Mouse (Mus musculus) splenic B cell, adult 2 months (primary cell): Measurements from ENCODE around the gene Celf5.

Experiments
- DNase-seq: peaks from one replicate; pipeline ENCODE4 v3.0.0-alpha.2; 2011; ENCODE audit warnings: low read depth, low spot score
- H3K27me3 ChIP-seq: 2 replicates; pipeline ENCODE4 v1.6.1; 2012; ENCODE audit warnings: mild to moderate bottlenecking, low read length, moderate library complexity, mixed read lengths; ENCODE audit not compliant: control insufficient read depth, poor library complexity, insufficient read depth, severe bottlenecking
- H3K36me3 ChIP-seq: 2 replicates; pipeline ENCODE4 v1.6.1; 2012; ENCODE audit warnings: mild to moderate bottlenecking, low read length, moderate library complexity, mixed read lengths; ENCODE audit not compliant: control insufficient read depth, poor library complexity, insufficient read depth, severe bottlenecking

Celf5 gene

DNA sequence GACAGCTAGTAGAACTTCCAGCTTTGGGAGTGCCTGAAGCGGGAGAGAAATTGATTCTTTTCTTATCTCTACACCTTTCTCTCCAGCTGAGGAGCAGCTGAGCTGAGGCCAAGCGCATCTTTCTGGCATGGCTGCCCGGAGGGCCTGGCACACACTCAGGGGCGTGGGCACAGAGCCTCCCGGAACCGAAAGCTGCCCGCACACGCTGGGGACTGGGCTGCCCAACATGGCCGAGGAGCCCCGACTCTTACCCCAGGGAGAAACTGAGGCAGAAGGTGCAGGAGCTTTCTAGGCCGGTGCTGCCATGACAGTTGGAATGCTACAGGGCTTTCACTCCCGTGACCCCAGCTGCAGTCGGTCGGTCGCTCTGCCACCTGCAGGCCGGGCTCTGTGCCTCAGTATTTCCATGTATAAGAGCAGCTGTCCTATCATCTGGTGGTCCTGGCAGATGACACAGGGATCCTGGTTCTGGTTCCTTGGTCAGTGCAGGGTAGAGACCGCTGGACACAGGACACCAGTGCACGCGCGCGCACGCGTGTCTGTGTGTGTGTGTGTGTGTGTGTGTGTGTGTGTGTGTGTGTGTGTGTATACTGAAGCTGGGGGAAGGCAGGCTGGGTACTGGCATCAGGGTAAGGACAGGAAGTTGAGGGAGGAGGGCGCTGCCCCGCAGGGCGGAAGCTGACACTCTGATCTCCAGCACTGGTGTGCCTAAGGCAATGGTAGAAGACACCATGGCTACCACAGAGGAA, 48.8 kb downstream of the Celf5 start:
- no peaks in the 10 kb centered on the region for H3K36me3 ChIP-seq
- DNase-seq = peak; percentile 77
- H3K27me3 ChIP-seq = no peaks in the 10 kb centered on the region

DNA sequence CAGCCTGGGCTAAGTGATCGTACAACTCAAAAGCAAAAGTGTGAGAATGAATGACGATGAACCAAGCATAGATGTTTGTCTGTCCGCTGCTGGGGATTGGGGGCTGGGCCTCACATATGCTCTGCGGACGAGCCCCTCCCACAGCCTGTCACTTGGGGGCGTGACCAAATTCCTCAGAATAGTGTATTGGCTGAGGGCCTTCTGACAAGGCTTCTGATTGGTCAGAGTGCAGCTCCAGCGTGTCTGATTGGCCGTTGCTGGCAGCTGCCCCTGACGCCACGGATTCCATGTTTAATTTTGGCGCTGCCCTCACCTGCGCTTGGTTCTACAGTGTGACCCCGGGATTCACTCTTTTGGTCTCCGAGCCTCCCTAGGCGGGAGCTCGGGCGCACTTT, 49.6 kb downstream of the Celf5 start:
- H3K36me3 ChIP-seq = no peaks in the 10 kb centered on the region
- H3K27me3 ChIP-seq = no peaks in the 10 kb centered on the region
- DNase-seq = peak; percentile 97

DNA sequence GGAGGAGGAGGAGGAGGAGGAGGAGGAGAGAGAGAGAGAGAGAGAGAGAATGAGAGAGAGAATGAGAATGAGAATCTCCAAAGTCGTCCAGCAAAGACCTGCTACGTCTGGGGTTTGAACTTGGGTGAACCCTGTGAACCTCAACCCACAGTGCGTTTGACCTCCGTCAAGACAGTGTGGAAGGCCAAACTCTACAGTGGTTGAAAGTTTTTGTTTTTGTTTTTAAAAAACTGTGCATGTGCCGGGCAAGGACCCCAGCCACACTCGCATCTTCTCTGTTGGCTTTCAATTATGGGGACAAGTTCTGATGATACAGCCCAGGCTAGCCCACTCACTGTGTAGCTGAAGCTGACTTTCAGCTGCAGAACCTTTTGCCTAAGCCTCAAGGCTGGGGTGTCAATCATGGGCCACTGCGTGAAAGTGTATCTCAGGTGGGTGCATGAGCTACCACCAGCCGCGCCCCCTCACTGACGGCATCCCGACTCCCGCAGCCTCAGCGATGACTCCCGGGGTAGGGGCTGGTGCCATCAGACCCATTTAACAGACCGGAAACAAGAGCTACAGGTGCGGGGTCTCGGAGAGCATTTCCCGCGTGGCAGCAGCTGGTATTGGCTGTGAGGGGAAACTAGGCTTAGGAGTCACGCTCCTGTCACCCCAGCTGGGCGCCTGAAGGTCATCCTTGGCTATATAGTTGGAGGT, 50.2 kb downstream of the Celf5 start:
- H3K27me3 ChIP-seq = no peaks in the 10 kb centered on the region
- DNase-seq = no peak
- H3K36me3 ChIP-seq = no peaks in the 10 kb centered on the region

DNA sequence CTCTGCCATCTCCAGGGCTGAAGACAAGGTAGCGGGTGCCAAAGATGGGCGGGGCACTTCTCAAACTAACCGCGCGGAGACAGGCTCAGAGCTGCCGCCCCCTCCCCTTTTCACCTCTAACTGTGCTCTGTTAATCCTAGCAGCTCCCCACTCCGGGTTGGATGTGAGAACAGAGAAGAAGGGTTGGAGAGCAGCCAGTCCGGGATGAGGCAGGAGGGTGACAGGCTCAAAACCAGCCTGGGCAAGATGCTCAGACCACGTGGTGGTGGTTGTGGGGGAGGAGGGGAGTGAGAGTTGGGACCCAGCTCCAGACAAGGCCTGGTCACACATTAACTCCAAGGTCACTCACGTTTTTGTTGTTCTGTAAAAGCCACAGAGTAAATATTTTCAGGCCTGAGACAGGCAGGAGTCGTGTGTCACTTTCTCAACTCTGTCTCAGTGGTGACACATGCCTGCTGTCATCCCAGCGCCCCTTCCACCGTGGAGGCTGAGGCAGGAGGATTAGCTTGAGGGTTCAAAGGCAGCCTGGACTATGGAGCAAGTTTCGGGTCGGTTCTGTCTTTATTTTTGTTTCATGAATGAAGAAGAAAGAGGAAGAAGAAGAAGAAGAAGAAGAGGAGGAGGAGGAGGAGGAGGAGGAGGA, 50.9 kb downstream of the Celf5 start:
- H3K27me3 ChIP-seq = peaks cover 1% of the 10 kb centered on the region; the same call in 1 of the 2 replicates
- peak; percentile 31 for DNase-seq
- no peaks in the 10 kb centered on the region for H3K36me3 ChIP-seq

DNA sequence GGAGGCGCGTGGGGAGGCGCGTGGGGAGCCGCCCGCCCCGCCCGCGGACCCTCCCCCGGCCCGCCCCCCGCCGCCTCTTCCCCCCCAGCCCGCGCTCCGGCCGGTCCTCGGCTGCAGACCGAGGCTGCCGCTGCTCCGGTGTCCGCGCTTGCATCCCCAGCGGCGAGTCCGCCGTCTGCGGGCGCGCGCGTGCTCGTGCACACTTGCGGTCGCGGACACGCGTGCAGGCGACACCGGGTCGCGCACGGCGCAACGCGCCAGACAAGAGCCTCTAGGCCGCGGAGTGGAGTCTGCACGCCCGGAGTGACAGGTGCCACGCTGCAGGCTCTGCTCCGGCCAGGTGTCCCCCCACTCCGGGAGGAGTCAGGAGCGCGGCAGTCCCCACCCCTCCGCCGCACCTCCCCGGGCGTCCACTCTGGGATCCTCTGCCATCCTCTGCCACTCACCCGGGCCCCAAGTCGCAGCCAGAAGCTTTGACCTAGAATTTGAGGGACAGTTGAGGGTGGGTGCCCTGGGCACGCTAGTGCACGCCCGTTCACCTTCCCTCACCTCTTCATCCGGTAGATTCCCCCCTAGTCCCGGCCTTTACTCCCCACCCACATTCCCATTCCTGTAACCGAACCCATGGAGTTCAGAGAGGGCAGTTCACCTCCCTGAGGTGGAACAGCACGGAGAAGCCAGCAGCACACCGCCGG, 51.5 kb downstream of the Celf5 start:
- peaks cover 2% of the 10 kb centered on the region; the same call in 1 of the 2 replicates for H3K27me3 ChIP-seq
- peak; percentile 62 for DNase-seq
- no peaks in the 10 kb centered on the region for H3K36me3 ChIP-seq

DNA sequence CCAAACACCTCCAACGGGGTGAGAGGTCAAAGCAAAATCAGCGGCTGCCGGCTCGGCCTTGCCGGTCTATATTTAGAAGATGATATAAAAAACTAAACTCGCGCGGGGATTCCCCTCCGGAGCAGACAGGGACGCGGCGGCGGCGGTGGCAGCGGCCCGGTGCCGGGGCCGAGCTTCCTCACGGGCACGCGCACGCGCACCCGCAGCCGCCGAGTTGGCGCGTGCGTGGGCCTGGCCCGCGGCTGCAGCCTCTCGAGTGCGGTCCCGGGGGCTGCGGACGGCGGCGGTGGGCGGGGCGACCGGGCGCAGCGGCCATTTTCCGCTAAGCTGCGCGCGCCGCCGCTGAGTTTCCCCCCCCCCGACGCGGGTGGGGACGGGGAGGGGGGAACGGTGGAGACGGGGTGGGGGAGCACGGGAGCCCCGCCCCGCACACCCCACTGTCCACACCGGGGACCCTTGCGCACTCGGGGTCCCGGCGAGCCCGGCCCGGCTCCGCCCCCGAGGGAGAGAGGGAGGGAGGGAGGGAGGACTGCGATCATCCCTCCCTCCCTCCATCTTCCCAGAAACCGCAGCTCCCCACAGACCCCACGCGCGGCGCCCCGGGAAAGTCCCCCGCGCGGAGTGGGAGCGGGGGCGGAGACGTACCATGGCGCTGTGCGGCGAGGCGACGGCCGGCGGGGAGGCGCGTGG, 52.2 kb downstream of the Celf5 start:
- H3K36me3 ChIP-seq = no peaks in the 10 kb centered on the region
- H3K27me3 ChIP-seq = peaks cover 2% of the 10 kb centered on the region; the same call in 1 of the 2 replicates
- peak; percentile 83 for DNase-seq

DNA sequence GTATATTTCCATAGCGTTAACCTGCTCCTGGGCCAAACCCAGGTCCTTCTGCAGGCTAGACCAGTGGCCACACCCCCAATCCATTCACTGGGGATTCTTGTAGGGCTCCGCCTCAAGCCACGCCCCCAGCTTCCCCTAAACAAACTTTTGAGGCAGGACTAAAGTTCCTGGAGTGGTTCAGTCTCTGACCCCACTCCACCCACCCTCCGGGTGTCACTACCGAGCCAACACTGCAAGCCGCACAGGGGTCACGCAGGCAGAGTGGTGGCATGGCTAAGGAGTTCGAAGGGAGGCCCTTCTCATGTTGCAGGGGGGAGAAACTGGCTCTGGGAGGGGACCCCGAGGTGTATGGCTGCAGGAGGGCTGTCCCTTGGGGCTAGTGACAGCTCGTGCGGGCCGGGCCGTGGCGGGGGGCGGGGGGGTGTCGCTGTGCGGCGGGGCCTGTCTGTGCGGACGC, 52.9 kb downstream of the Celf5 start:
- peaks cover 2% of the 10 kb centered on the region; the same call in 1 of the 2 replicates for H3K27me3 ChIP-seq
- peak; percentile 88 for DNase-seq
- H3K36me3 ChIP-seq = no peaks in the 10 kb centered on the region

DNA sequence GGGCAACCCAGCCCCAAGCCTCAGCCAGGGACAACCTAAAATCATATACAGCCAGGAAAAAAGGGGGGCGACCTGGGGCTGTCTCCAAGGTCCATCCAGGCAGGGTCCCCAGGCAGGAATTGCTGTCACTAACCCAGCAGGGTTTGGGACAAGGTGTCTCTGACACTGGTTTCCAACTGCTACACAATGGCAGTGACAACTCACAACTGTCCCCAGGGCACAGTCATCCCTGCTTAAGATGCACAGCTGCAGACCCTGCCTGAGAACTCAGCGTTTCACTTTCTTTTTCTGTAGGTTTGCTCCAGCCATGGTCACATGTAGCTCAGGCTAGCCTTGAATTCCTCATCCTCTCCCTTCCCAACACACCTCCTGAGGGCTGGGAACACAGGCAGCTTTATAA, 53.4 kb downstream of the Celf5 start:
- no peak for DNase-seq
- peaks cover 2% of the 10 kb centered on the region; the same call in 1 of the 2 replicates for H3K27me3 ChIP-seq
- no peaks in the 10 kb centered on the region for H3K36me3 ChIP-seq

DNA sequence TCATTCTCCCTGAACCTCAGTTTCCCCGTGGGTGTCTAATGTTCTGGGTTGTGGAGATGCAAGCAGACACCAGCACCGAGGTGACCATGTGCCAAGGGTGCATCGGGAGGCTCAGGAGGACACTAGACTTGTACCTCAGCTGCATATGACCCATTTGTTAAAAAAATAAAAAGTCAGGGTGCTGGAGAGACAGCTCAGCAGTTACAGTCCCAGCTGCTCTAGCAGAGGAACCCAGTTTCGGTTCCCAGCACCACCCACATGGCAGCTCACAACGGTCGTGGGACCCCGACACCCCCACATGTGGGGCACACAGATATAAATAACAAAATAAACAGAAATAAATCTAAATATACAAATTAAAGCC, 54.0 kb downstream of the Celf5 start:
- no peak for DNase-seq
- H3K36me3 ChIP-seq = no peaks in the 10 kb centered on the region
- peaks cover 2% of the 10 kb centered on the region; the same call in 1 of the 2 replicates for H3K27me3 ChIP-seq

DNA sequence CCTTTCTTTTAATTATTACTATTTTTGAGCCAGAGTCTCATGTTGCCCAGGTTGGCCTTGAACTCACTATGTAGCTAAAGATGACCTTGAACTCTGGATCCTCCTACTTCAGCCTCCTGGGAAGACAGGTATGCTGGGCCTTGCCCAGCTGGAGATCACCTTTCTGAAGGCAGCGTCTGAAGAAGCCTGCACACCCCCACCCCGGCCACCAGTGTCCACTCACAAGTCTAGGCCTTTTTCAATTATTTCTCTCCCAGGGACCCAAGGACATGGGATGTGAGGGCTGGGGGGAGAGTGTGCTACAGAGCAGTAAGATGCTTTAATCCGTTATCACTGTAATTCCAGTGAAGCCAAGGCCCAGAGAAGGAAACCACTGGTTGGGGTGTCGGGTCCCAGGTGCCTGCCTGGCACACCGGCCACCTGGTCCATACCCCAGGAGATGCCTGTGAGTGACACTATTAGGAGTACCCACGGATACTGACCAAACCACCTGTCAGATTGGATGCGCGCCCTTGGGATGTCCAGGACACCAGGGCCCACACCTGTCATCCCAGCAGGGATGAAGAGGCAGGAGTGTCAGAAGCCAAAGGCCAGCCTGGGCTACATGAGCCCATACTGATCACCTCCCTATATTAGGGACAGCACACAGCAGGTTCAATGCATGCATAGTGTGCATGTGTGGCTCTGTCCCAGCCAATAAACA, 54.6 kb downstream of the Celf5 start:
- no peaks in the 10 kb centered on the region for H3K36me3 ChIP-seq
- peaks cover 2% of the 10 kb centered on the region; the same call in 1 of the 2 replicates for H3K27me3 ChIP-seq
- DNase-seq = no peak

DNA sequence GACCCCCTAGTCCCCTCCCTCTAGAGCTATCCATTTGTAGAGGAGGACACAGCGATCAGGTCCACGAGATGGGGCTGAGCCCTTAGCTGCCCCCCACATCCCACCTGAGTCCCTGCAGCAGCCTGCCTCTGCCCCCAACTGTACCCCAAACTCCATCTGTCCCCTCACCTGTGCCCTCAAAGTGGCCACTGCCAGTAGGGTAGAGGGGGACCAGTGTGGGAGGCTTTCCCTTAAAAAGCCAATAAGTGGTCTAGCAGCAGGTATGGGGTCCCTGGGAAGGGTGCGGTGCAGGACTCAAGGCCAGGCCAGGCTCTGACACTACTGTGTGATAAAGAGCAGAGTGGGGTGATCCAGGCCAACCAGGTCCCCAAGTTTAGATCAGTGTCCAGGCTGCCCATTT, 55.2 kb downstream of the Celf5 start:
- Histone ChIP-seq H3K36me3 (no peaks in the 10 kb centered on the region), H3K27me3 (peaks cover 2% of the 10 kb centered on the region; the same call in 1 of the 2 replicates)
- DNase-seq = no peak

DNA sequence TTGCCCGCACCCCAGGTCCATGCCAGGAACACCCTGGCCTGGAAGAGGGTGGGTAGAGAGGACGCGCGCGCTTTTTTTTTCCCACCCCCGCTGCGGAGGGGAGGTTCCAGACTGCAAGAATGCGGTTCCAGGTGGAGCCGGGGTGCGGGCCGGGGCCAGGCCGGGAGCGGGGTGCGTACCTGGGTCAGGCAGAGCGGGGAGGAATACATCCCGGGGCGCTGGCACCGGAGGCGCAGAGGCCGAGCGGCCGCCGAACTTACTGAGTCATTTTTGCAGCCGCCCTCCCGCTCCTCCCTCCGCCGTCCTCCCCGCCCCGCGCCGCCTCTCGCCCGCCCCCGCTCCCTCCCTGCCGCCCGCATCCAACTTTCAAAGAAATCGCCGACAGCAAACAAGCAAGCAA, 55.6 kb downstream of the Celf5 start:
- Histone ChIP-seq H3K27me3 (peaks cover 2% of the 10 kb centered on the region; the same call in 1 of the 2 replicates), H3K36me3 (no peaks in the 10 kb centered on the region)
- DNase-seq = no peak

DNA sequence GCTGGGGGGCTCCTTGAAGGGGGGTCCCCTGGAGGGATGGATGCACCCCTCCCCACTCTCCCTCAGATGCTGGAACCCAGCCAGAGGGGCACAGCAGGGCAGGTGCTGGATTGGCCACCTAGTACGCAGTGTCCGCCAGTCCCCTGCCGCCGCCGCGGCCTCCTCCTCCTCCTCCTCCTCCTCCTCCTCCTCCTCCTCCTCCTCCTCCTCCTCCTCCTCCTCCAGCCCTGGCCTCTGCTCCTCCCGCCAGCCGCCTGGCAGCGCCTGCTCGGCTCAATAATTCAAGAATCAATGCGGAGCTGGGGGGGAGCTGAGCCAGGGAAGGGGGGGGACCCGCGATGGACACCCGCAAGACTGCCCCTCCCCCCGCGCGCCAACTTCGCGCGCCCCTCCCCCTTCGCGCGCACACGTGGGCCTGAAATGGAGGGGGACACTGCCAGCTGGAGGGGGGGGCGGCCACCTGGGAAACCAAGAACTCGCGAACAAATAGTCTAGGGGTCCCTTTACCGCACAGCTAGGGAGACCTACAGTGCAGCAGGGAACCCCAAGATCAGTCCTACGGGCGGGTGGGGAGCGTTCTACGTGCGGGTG, 56.3 kb downstream of the Celf5 start:
- DNase-seq = no peak
- H3K36me3 ChIP-seq = no peaks in the 10 kb centered on the region
- H3K27me3 ChIP-seq = peaks cover 2% of the 10 kb centered on the region; the same call in 1 of the 2 replicates
